Mouse (Mus musculus) lung, postnatal 36 days (tissue): ENCODE results near the gene Gm10772.
"Not testable (repeated sequence)": the region's sequence is repeated elsewhere in the genome, so short reads cannot be mapped to it uniquely, and the experiment has no call there.

Source experiments
- DNase-seq: peaks from one replicate; pipeline ENCODE4 v3.0.0; 2022; ENCODE audit warnings: mixed read lengths

The Gm10772 gene

GRCm38 (mm10) chr13:66227473-66227872 lies at the start of gene Gm10772:
TSS of gene Gm10772 (minus strand) at chr13:66227573.
- DNase-seq = not testable (repeated sequence)

GRCm38 (mm10) chr13:66263914-66264313 lies 36.5 kb upstream of the Gm10772 start:
- DNase-seq = not testable (repeated sequence)

- not testable (repeated sequence) for DNase-seq
Measured at GRCm38 (mm10) chr13:66263141-66263540, 35.8 kb upstream of the Gm10772 start.

- no peak for DNase-seq
Measured at GRCm38 (mm10) chr13:66214349-66214748, 13.0 kb downstream of the Gm10772 start.

GRCm38 (mm10) chr13:66213811-66214210 lies 13.6 kb downstream of the Gm10772 start:
- DNase-seq = not testable (repeated sequence)

GRCm38 (mm10) chr13:66179172-66179571 lies 48.2 kb downstream of the Gm10772 start:
- not testable (repeated sequence) for DNase-seq
